Mouse (Mus musculus) intestine, embryonic 16.5 days (tissue): ENCODE measurements around the gene Acaa1b. TPM values are rescaled to one million over a fixed set of nuclear protein-coding genes. Genes with fewer than 3 reads are reported as not detected.
A peak's percentile ranks its signal among the peaks of the same experiment; 100 is the strongest.

ENCODE experiments used
- ATAC-seq: fragments of 200-750 bp; cut with Nextera tagmentation; 2 replicates; pipeline ENCODE4 v1.8.0; 2017; ENCODE audit warnings: moderate TSS enrichment, moderate library complexity
- H3K27ac ChIP-seq: fragments of 300-500 bp; sonication (generic); 2 replicates; pipeline ENCODE4 v1.5.1; 2014; ENCODE audit warnings: mild to moderate bottlenecking, low read length
- H3K27me3 ChIP-seq: fragments of 300-500 bp; sonication (generic); replicated peaks from 2 replicates; pipeline ENCODE4 v1.6.1; 2014; ENCODE audit warnings: low read length, control low read depth, mixed read lengths; ENCODE audit not compliant: control insufficient read depth, insufficient read depth
- H3K36me3 ChIP-seq: fragments of 300-500 bp; sonication (generic); 2 replicates; pipeline ENCODE4 v1.6.1; 2014; ENCODE audit warnings: low read length, control low read depth; ENCODE audit not compliant: control insufficient read depth, insufficient read depth
- H3K4me1 ChIP-seq: fragments of 300-500 bp; sonication (generic); 2 replicates; pipeline ENCODE4 v1.6.1; 2014; ENCODE audit warnings: low read length, control low read depth, mixed read lengths; ENCODE audit not compliant: control insufficient read depth, insufficient read depth
- H3K4me2 ChIP-seq: fragments of 300-500 bp; sonication (generic); 2 replicates; pipeline ENCODE4 v1.6.1; 2014; ENCODE audit warnings: low read depth, low read length, control low read depth
- H3K4me3 ChIP-seq: fragments of 300-500 bp; sonication (generic); 2 replicates; pipeline ENCODE4 v1.5.1; 2014; ENCODE audit warnings: mild to moderate bottlenecking, low read length
- H3K9ac ChIP-seq: fragments of 300-500 bp; sonication (generic); 2 replicates; pipeline ENCODE4 v1.6.1; 2014; ENCODE audit warnings: low read depth, low read length
- H3K9me3 ChIP-seq: fragments of 300-500 bp; sonication (generic); 2 replicates; pipeline ENCODE4 v1.6.1; 2016; ENCODE audit warnings: low read length, control low read depth; ENCODE audit not compliant: control insufficient read depth
- WGBS: fragments of 180-500 bp; shearing (Covaris S2); extraction: QIAGEN DNeasy Blood & Tissue Kit; methylation state at CpG from one replicate; pipeline ENCODE4 v1.1.7; 2014; 5-methylcytosine and 5-hydroxymethylcytosine counted together
- polyA plus RNA-seq: library from polyadenylated mRNA; unstranded; fragments of >200 nt; fragmentation: Nextera tagmentation; extraction: Ambion mirVana; gene quantifications from 2 replicates; pipeline ENCODE4 v1.2.1, GENCODE M21; 2015

Gene Acaa1b
- polyA plus RNA-seq, 1 experiment from 2014 or later: 3.1 TPM

- ATAC-seq: peak; percentile 91
- Histone ChIP-seq H3K27me3 (no peaks in the 10 kb centered on the region), H3K4me2 (peak within 1 kb of the TSS; percentile 84), H3K27ac (peak within 1 kb of the TSS; percentile 10; the same call in 1 of the 2 replicates), H3K4me3 (peak within 1 kb of the TSS; percentile 65), H3K36me3 (no peaks in the 10 kb centered on the region), H3K9me3 (no peaks in the 10 kb centered on the region), H3K9ac (peak within 1 kb of the TSS; percentile 50), H3K4me1 (peaks cover 5% of the 10 kb centered on the region; the same call in 1 of the 2 replicates)
- WGBS: 3% methylated on average over 44 of the region's 44 CpGs
Measured at GRCm38 (mm10) chr9:119101992-119102782, 54.7 kb downstream of the Acaa1b start, which contains the start of gene Dlec1. Gene Dlec1, plus strand, starts transcription at chr9:119102478.

GRCm38 (mm10) chr9:119100177-119100898 is 56.6 kb downstream of the Acaa1b start:
- H3K9me3 ChIP-seq: no peaks in the 10 kb centered on the region
- no peaks in the 10 kb centered on the region for H3K27me3 ChIP-seq
- ATAC-seq: no peak
- no peak overlapping the region for H3K4me2 ChIP-seq
- no peak overlapping the region for H3K27ac ChIP-seq
- H3K36me3 ChIP-seq: no peaks in the 10 kb centered on the region
- H3K4me3 ChIP-seq: no peak overlapping the region
- WGBS: 17% methylated on average over 15 of the region's 15 CpGs
- H3K4me1 ChIP-seq: peaks cover 5% of the 10 kb centered on the region; the same call in 1 of the 2 replicates
- H3K9ac ChIP-seq: no peak overlapping the region

Other genes with a start within 250 kb of the Acaa1b start
- gene Ctdspl, start 230.6 kb downstream of the Acaa1b start, polyA plus RNA-seq: 17.6 and 18.8 TPM in 2 replicates
- gene Vill, start 104.3 kb downstream of the Acaa1b start, polyA plus RNA-seq: 13.7 and 14.9 TPM in 2 replicates
- gene Plcd1, start 63.6 kb downstream of the Acaa1b start, polyA plus RNA-seq: 16.9 and 17.3 TPM in 2 replicates
- gene Dlec1, start 54.6 kb downstream of the Acaa1b start, polyA plus RNA-seq: 0.31 and 0.43 TPM in 2 replicates
- gene Gm47289, start 2.1 kb upstream of the Acaa1b start, polyA plus RNA-seq: not detected in 2 replicates
- gene Slc22a13, start 52.0 kb upstream of the Acaa1b start, polyA plus RNA-seq: not detected in 2 replicates
- gene Oxsr1, start 165.3 kb upstream of the Acaa1b start, polyA plus RNA-seq: 9.1 and 9.5 TPM in 2 replicates
- gene Acaa1a, start 182.6 kb upstream of the Acaa1b start, polyA plus RNA-seq: 114 and 116 TPM in 2 replicates
- 35.0 and 36.3 TPM in 2 replicates for gene Myd88, start 184.3 kb upstream of the Acaa1b start, polyA plus RNA-seq
- 17.4 and 18.5 TPM in 2 replicates for gene Xylb, start 200.3 kb upstream of the Acaa1b start, polyA plus RNA-seq
- 0.10 and 0.16 TPM in 2 replicates for gene Slc22a14, start 208.5 kb upstream of the Acaa1b start, polyA plus RNA-seq
- gene Acvr2b, start 245.0 kb upstream of the Acaa1b start, polyA plus RNA-seq: 6.3 and 8.4 TPM in 2 replicates